Mouse (Mus musculus): ENCODE data around the gene Vps45.

GRCm38 (mm10) chr3:96069046-96069445 lies 10.8 kb upstream of the Vps45 start:
- TF ChIP-seq USF1 (IDR thresholded peaks at IDR 0.05; ENCODE audit: low read depth, low read length) (no peak), CTCF (IDR thresholded peaks at IDR 0.05 in 2 of 3, conservative IDR thresholded peaks at IDR 0.05 in 1 of 3; ENCODE audit: control insufficient read depth in 1 of 3, insufficient read depth in 1 of 3, low read depth in 2 of 3, low read length in 3 of 3, poor library complexity in 1 of 3, severe bottlenecking in 1 of 3) (no peak)
